Mouse (Mus musculus) embryo, embryonic 11 days (tissue): ENCODE data around the gene Acsm1.

Source experiments
- DNase-seq: peaks from one replicate; pipeline ENCODE4 v3.0.0-alpha.2; 2015

Acsm1 gene

DNA sequence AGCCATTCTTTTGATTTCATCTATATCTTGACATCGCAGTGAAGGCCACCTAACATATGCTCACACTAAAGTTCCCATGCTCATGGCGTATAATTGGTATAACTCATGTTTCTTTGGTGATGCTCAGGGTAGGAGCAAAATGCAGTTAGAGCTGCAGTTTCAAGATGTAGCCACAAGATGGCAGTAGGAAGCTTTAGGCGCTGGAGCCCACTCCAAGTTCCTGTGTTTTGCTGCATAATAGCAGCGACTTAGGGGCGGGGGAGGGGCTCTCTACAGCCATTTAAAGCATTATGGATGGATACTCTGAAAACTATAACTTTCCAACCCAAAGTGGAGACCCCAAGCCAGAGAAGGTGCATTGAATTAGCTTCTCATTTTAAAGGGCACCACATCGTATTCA lies 66.6 kb downstream of the Acsm1 start:
- peak; percentile 79 for DNase-seq

DNA sequence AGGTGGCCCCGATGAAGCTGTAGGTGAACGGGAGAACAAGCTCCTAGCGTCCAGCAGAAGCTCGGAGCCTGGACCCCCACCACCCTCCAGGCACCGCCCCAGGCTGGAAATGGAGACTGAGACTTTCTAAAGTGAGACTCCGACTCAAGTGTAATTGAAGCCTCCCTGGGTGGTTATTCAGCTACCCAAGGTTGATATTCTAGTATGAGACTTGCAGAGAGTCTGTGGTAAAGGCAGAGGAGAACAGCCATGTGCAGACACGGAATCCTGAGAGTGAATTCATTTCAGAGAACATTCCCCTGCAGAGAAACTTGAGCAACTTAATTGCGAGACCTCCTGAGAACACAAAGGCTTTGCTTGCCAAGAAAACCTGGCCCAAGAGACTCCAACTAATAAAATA lies 73.3 kb downstream of the Acsm1 start:
- DNase-seq: no peak

- no peak for DNase-seq
These were observed 75.9 kb downstream of the Acsm1 start for GRCm38 (mm10) chr7:119682699-119683098.

GRCm38 (mm10) chr7:119689726-119690125 lies 82.9 kb downstream of the Acsm1 start, which contains the start of gene Acsm4:
Gene Acsm4 (plus strand): TSS chr7:119690026.
- no peak for DNase-seq

GRCm38 (mm10) chr7:119692302-119692701 lies 85.5 kb downstream of the Acsm1 start:
- no peak for DNase-seq

DNA sequence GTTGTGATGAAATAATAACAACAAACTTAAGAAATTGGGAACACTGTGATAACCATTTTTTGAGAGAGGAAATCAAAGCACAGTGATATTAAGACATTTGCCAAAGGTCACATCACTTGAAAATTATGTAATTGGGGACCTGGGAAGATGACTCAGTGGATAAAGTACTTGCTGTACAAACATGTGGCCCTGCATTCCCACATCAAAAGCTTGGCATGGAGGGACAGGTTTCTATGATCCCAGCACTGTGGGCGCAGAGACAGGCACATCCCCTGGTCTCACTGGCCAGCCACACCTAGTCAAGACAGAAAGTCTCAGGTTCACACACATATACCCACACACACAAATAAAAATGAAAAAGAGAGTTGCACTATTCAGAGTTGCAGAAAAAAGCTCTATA lies 88.1 kb downstream of the Acsm1 start:
- DNase-seq: no peak
